Mouse (Mus musculus) spleen, adult 2 months (tissue): ENCODE measurements around the gene Gdf7.

Experiments used
- CTCF ChIP-seq: fragments of 200-500 bp; IDR thresholded peaks from 2 replicates; pipeline ENCODE4 v1.5.1; 2011; ENCODE audit warnings: mild to moderate bottlenecking, inconsistent platforms; ENCODE audit not compliant: insufficient read depth, insufficient read length, insufficient replicate concordance; ENCODE audit errors: extremely low read depth
- POLR2A ChIP-seq: fragments of 200-500 bp; IDR thresholded peaks from 2 replicates; pipeline ENCODE4 v1.6.1; 2011; ENCODE audit warnings: low read depth, low read length, inconsistent platforms

- TF ChIP-seq CTCF (no peak), POLR2A (no peak)
These were observed 13.8 kb downstream of the Gdf7 start for GRCm38 (mm10) chr12:8287970-8288369.
